15 mouse cellular contexts compared by ENCODE assay signal in the genomic region with DNA sequence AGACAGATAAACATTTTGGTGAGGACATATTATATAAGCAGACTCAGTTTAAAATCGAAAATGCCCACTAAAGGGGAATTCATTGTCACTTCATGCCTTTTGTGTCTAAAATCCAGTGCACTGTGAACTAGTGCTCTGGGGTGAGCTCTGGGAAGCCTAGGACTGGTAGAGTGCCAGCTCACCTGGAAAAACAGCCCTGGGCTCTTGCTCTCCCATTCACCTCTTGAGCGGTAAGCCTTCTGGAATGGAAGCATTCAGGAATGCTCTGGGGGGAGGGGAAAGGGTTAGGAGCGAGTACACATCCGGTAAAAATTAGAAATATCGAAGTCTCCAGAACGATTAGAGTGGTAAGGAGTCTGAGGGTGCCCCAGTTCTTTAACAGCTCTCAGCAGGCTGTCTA. TPM values are rescaled to one million over a fixed set of nuclear protein-coding genes. Genes with fewer than 3 reads are reported as not detected.
DNase-seq lines count a peak whose midpoint lies in the region; ATAC-seq and TF ChIP-seq lines count a peak whose summit lies in the region.
"Had no signal": no experiment of that assay in that cellular context is flagged by ENCODE, and none has a peak within 500 bp of the region (broad histone marks: within the 10 kb centered on the region; RNA-seq: fewer than 3 reads in every experiment).

No protein-coding gene starts in this region.

- H3K4me1 ChIP-seq in lung, postnatal 0 days (ENCODE audit: insufficient read depth, low read depth, low read length), result no peaks in the 10 kb centered on the region; the same call in 1 of the 2 replicates
- no peaks in the 10 kb centered on the region for H3K4me1 ChIP-seq in hindbrain, postnatal 0 days (ENCODE audit: insufficient read depth, low read length)

- DNase-seq in embryo, embryonic 11 days, result peak; percentile 17
- DNase-seq in embryo, embryonic 9.5 days (ENCODE audit: extremely low spot score), result no peak
- DNase-seq in lung, postnatal 0 days (ENCODE audit: low spot score), result peak; percentile 29
- no peak for DNase-seq in lung, postnatal 4 days
- DNase-seq in kidney, postnatal 25 days, result peak; percentile 74 to 89
- DNase-seq in hindbrain, postnatal 0 days (ENCODE audit: low spot score), result no peak
- no peak for DNase-seq in gastrocnemius, adult 2 months
- DNase-seq: adrenal gland, postnatal 10 days; heart, adult 11 months; heart, postnatal 4 days; right cerebral cortex, postnatal 14 days had no signal

- H3K9me3 ChIP-seq in lung, postnatal 0 days (ENCODE audit: low read length), result no peaks in the 10 kb centered on the region
- H3K9me3 ChIP-seq in hindbrain, postnatal 0 days (ENCODE audit: low read length), result no peaks in the 10 kb centered on the region
- H3K9me3 ChIP-seq: midbrain, embryonic 13.5 days had no signal

- H3K4me3 ChIP-seq in lung, postnatal 0 days (ENCODE audit: low read depth, low read length), result no peak overlapping the region
- no peak overlapping the region for H3K4me3 ChIP-seq in hindbrain, postnatal 0 days (ENCODE audit: low read length)
- no peak overlapping the region for H3K4me3 ChIP-seq in gastrocnemius, adult 2 months
- H3K4me3 ChIP-seq: midbrain, embryonic 13.5 days had no signal

- H3K9ac ChIP-seq in lung, postnatal 0 days (replicated peaks; ENCODE audit: low read depth), result no peak overlapping the region
- no peak overlapping the region for H3K9ac ChIP-seq in hindbrain, postnatal 0 days (replicated peaks; ENCODE audit: low read length)
- H3K9ac ChIP-seq: midbrain, embryonic 13.5 days had no signal

- peak; percentile 55 for ATAC-seq in lung, postnatal 0 days
- ATAC-seq in hindbrain, postnatal 0 days, result no peak
- ATAC-seq: forebrain, embryonic 16.5 days; midbrain, embryonic 13.5 days had no signal

- no peak overlapping the region for H3K27ac ChIP-seq in lung, postnatal 0 days (ENCODE audit: low read length)
- no peak overlapping the region for H3K27ac ChIP-seq in hindbrain, postnatal 0 days
- no peak overlapping the region for H3K27ac ChIP-seq in gastrocnemius, adult 2 months
- H3K27ac ChIP-seq: macrophage; midbrain, embryonic 13.5 days had no signal

- no peaks in the 10 kb centered on the region for H3K36me3 ChIP-seq in lung, postnatal 0 days (ENCODE audit: insufficient read depth, low read length)
- H3K36me3 ChIP-seq in hindbrain, postnatal 0 days (ENCODE audit: insufficient read depth, low read length), result no peaks in the 10 kb centered on the region
- H3K36me3 ChIP-seq: midbrain, embryonic 13.5 days had no signal

- H3K27me3 ChIP-seq in lung, postnatal 0 days (replicated peaks; ENCODE audit: insufficient read depth, low read length), result no peaks in the 10 kb centered on the region
- H3K27me3 ChIP-seq in hindbrain, postnatal 0 days (ENCODE audit: insufficient read depth, low read length), result no peaks in the 10 kb centered on the region

- 55% methylated on average over 6 of the region's 6 CpGs for WGBS in lung, postnatal 0 days
- WGBS in hindbrain, postnatal 0 days, result 70% methylated on average over 6 of the region's 6 CpGs

- no peak overlapping the region for H3K4me2 ChIP-seq in lung, postnatal 0 days (replicated peaks; ENCODE audit: low read depth, low read length)
- H3K4me2 ChIP-seq in hindbrain, postnatal 0 days (ENCODE audit: low read depth, low read length), result no peak overlapping the region
- H3K4me2 ChIP-seq: liver, embryonic 11.5 days; midbrain, embryonic 13.5 days had no signal

- intact Hi-C loops in gastrocnemius, adult 2 months (cut with DNase I), result no loop called here

- TF ChIP-seq EP300 in lung, postnatal 0 days (IDR thresholded peaks at IDR 0.05), result no peak

- TF ChIP-seq CTCF in lung, postnatal 0 days (IDR thresholded peaks at IDR 0.05), result no peak
- TF ChIP-seq CTCF in hindbrain, postnatal 0 days (IDR thresholded peaks at IDR 0.05; ENCODE audit: low read depth), result no peak
- TF ChIP-seq CTCF in gastrocnemius, adult 2 months (IDR thresholded peaks at IDR 0.05), result no peak

RNA-seq across cellular contexts. Expression of gene Tbl1xr1, which starts 53.4 kb away (rescaled TPM):
- polyA plus RNA-seq in lung, postnatal 0 days (2015; fragmentation: Nextera tagmentation; extraction: Ambion mirVana), result 9.6 and 16.2 TPM in 2 replicates
- total RNA-seq in hindbrain, postnatal 0 days (2014; rRNA removed), result 33.1 and 50.3 TPM in 2 replicates
- polyA plus RNA-seq in hindbrain, postnatal 0 days (2015; fragmentation: Nextera tagmentation; extraction: Ambion mirVana), result 9.7 and 12.8 TPM in 2 replicates
- total RNA-seq in gastrocnemius, adult 2 months (2021), result 10 to 100 TPM; 53.6 to 66.5 TPM

Comparison
In these comparisons a context has a peak if more than half of its experiments do, and no peak if none do; other contexts are left out.
1. DNase-seq: peak in embryo, embryonic 11 days (single experiment), lung, postnatal 0 days (single experiment) and kidney, postnatal 25 days (2 of 2); none in embryo, embryonic 9.5 days (single experiment), lung, postnatal 4 days (0 of 2), hindbrain, postnatal 0 days (single experiment) and gastrocnemius, adult 2 months (single experiment).